Mouse (Mus musculus) embryonic fibroblast, embryonic 13.5 days (primary cell): ENCODE measurements at regions not wholly inside any gene's neighbourhood (a gene's known extent, or its start where the extent isn't known, plus 50 kb on each side); places are given as distances from the start of the nearest gene placed in this dataset.

Experiments used
- CTCF ChIP-seq: IDR thresholded peaks from 2 replicates; pipeline ENCODE4 v1.5.1; 2011; ENCODE audit warnings: mild to moderate bottlenecking, control low read depth, low read length, moderate library complexity, borderline replicate concordance; ENCODE audit not compliant: insufficient read depth
- POLR2A ChIP-seq: IDR thresholded peaks from 2 replicates; pipeline ENCODE4 v1.6.1; 2011; ENCODE audit warnings: low read depth, mild to moderate bottlenecking, control low read depth, low read length, moderate library complexity

GRCm38 (mm10) chr8:39902251-39902650 lies 772.6 kb upstream of the Adam24 start:
- TF ChIP-seq CTCF (no peak), POLR2A (no peak)
